Mouse (Mus musculus): ENCODE data around the gene Zfp366. TPM values are rescaled to one million over a fixed set of nuclear protein-coding genes. Genes with fewer than 3 reads are reported as not detected.

Gene Zfp366
- polyA plus RNA-seq, 1 experiment from 2014 or later = 0.14 TPM

- WGBS (ENCODE audit: missing documents) = 40% methylated on average over 3 of the region's 3 CpGs
- Histone ChIP-seq H3K36me3 (ENCODE audit: inconsistent target) (no peaks in the 10 kb centered on the region), H3K27ac (no peak overlapping the region), H3K79me2 (ENCODE audit: inconsistent target) (no peaks in the 10 kb centered on the region), H3K4me3 (ENCODE audit: inconsistent target) (no peak overlapping the region)
Measured at GRCm38 (mm10) chr13:99241984-99242383, 57.4 kb downstream of the Zfp366 start.

DNA sequence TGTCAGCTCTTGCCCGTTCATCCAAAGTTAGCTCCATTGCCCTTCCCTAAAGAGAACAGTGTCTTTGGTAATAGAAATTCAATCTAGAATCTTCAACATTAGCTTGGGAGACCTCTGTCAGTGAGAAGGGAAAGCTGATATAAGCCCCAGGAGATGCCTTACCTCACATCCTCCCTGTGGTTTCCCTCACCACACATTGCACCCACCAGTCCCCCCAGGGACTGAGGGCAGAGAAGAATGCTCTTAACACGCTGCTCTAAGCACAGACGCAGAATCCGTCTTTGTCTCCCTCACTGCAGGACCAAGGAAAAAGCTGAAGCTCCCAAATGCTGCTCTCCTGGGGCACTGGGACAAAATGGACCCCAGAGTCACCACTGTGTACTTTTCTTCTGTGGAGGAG is 58.3 kb downstream of the Zfp366 start:
- WGBS (ENCODE audit: missing documents) = 40% methylated on average over 4 of the region's 4 CpGs
- Histone ChIP-seq H3K27ac (no peak overlapping the region), H3K79me2 (ENCODE audit: inconsistent target) (no peaks in the 10 kb centered on the region), H3K36me3 (ENCODE audit: inconsistent target) (no peaks in the 10 kb centered on the region), H3K4me3 (ENCODE audit: inconsistent target) (no peak overlapping the region)

DNA sequence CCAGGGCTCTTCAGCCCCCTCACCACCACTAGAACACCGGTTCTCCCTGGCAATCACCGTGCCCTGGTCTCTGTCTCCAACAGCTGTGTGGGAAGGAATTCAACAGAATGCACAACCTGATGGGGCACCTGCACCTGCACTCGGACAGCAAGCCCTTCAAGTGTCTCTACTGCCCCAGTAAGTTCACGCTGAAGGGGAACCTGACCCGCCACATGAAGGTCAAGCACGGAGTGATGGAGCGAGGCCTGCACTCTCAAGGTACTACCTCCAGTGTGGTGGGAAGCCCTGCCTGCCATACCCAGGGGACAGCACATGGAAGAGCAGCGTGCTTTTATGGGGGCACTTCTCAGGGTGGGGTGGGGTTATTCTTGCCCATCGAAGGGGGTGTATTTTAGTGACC is 59.2 kb downstream of the Zfp366 start:
- H3K36me3 ChIP-seq (ENCODE audit: inconsistent target) = no peaks in the 10 kb centered on the region
- H3K27ac ChIP-seq = no peak overlapping the region
- no peaks in the 10 kb centered on the region for H3K79me2 ChIP-seq (ENCODE audit: inconsistent target)
- 97% methylated on average over 9 of the region's 9 CpGs for WGBS (ENCODE audit: missing documents)
- no peak overlapping the region for H3K4me3 ChIP-seq (ENCODE audit: inconsistent target)

GRCm38 (mm10) chr13:99244471-99244870 is 59.8 kb downstream of the Zfp366 start:
- Histone ChIP-seq H3K27ac (no peak overlapping the region), H3K36me3 (ENCODE audit: inconsistent target) (no peaks in the 10 kb centered on the region), H3K4me3 (ENCODE audit: inconsistent target) (no peak overlapping the region), H3K79me2 (ENCODE audit: inconsistent target) (no peaks in the 10 kb centered on the region)
- WGBS (ENCODE audit: missing documents) = 84% methylated on average over 6 of the region's 6 CpGs

GRCm38 (mm10) chr13:99244896-99245295 is 60.3 kb downstream of the Zfp366 start:
- 91% methylated on average over 3 of the region's 3 CpGs for WGBS (ENCODE audit: missing documents)
- no peak overlapping the region for H3K27ac ChIP-seq
- H3K4me3 ChIP-seq (ENCODE audit: inconsistent target) = no peak overlapping the region
- no peaks in the 10 kb centered on the region for H3K79me2 ChIP-seq (ENCODE audit: inconsistent target)
- no peaks in the 10 kb centered on the region for H3K36me3 ChIP-seq (ENCODE audit: inconsistent target)

GRCm38 (mm10) chr13:99245916-99246460 is 61.4 kb downstream of the Zfp366 start:
- 94% methylated on average over 21 of the region's 21 CpGs for WGBS (ENCODE audit: missing documents)
- H3K4me3 ChIP-seq (ENCODE audit: inconsistent target) = no peak overlapping the region

DNA sequence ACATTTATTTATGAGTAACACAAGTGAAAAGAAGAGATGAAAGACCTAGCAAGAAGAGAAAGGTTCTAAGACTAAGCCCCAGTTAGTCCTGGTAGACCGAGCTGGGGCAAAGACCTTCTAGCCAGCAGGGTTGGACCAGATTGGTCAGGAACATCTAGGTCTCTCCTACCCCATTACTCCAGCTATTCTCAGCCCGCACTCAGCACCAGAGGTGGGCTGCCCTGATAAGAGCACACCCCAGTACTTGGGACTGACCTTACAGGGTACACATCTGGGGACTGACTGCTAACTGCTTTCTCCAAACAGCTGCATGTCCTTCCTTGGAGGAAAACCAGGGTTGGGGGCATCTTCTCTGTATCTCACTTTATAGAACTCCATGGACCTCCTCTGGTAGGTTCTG is 66.2 kb downstream of the Zfp366 start:
- no peaks in the 10 kb centered on the region for H3K36me3 ChIP-seq (ENCODE audit: inconsistent target)
- 100% methylated on average over 2 of the region's 2 CpGs for WGBS (ENCODE audit: missing documents)
- no peak overlapping the region for H3K27ac ChIP-seq
- no peaks in the 10 kb centered on the region for H3K79me2 ChIP-seq (ENCODE audit: inconsistent target)
- no peak overlapping the region for H3K4me3 ChIP-seq (ENCODE audit: inconsistent target)

More at GRCm38 (mm10) chr13:99245916-99246460, 61.4 kb downstream of the Zfp366 start:
- no peaks in the 10 kb centered on the region for H3K79me2 ChIP-seq (ENCODE audit: inconsistent target)
- no peak overlapping the region for H3K27ac ChIP-seq
- no peaks in the 10 kb centered on the region for H3K36me3 ChIP-seq (ENCODE audit: inconsistent target)

DNA sequence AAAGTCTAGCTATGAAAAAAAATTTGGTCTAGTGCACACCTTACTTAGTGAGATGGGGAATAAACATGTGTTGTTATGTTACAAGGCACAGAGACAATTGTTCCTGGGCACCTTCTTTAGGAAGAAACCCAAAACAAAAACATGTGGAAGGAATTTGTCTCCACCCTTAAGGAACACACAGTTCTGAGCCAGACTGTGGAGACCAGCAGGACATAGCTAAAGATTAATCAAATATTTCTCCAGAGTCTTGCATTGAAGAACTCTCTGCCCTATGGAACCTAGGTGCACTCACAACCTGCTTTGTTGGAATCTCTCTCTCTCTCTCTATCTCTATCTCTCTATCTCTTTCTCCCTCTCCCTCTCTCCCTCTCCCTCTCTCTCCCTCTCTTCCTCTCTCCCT is 69.6 kb downstream of the Zfp366 start:
- Histone ChIP-seq H3K79me2 (ENCODE audit: inconsistent target) (no peaks in the 10 kb centered on the region), H3K27ac (no peak overlapping the region), H3K4me3 (ENCODE audit: inconsistent target) (no peak overlapping the region), H3K36me3 (ENCODE audit: inconsistent target) (no peaks in the 10 kb centered on the region)

DNA sequence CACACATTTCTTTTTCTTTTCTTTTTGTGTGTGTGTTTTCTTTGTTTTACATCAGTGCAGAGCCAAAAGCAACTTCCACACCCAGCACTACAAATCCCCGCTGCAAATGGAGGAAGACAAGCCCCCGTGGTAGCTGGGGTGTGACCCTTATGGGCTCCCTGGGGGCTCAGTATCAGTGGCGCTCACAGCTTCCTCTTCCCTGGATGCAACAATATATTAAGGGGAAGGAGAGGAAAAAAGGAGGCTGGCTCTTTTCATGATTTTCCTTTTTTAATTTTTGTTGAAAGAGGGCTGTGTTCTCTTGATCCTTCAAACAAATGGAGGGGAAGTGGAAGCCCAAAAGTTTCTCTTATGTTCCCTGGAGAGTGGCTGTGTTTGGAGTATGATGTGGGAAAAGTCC is 70.2 kb downstream of the Zfp366 start:
- H3K4me3 ChIP-seq (ENCODE audit: inconsistent target) = no peak overlapping the region
- 21% methylated on average over 3 of the region's 3 CpGs for WGBS (ENCODE audit: missing documents)
- H3K79me2 ChIP-seq (ENCODE audit: inconsistent target) = no peaks in the 10 kb centered on the region
- H3K27ac ChIP-seq = no peak overlapping the region
- H3K36me3 ChIP-seq (ENCODE audit: inconsistent target) = no peaks in the 10 kb centered on the region

DNA sequence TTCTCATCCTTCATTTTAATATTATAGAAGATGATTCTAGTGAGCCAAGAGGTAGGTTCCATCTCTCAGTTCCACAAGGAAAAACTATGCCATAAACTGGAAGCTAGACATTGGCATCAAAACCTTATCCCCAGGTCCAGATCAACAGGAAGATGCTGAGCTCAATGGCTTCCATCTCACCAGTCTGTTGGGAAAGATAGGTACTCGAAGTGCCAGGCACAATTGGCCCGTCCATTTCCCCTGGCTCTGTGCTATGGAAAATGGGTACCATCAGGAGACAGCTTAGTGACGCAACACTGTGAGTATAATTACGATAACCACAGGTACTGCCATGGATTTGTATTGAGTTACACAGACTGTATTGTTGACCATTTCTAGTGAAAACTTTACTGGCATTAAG is 72.3 kb downstream of the Zfp366 start:
- Histone ChIP-seq H3K79me2 (ENCODE audit: inconsistent target) (no peaks in the 10 kb centered on the region), H3K27ac (no peak overlapping the region), H3K36me3 (ENCODE audit: inconsistent target) (no peaks in the 10 kb centered on the region), H3K4me3 (ENCODE audit: inconsistent target) (no peak overlapping the region)
- WGBS (ENCODE audit: missing documents) = 93% methylated on average over 4 of the region's 4 CpGs

DNA sequence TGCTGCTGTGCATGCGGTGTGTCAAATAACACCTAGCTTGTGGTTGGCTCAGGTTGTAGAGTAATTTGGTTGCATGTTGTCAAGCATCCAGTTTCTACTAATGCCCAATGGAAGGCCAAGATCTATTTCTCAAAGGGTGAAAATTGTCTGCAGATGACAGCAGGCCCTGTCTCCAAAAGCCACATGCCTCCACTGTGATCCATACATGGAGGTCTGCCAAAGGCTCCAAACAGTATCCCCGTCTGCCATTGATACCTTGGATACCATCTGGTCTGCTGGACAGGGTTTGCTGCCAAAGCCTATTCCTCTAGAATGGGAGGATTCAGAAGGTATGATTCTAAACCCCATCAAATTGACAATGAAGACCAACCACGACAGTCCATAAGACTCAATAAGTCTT is 74.1 kb downstream of the Zfp366 start:
- Histone ChIP-seq H3K79me2 (ENCODE audit: inconsistent target) (no peaks in the 10 kb centered on the region), H3K4me3 (ENCODE audit: inconsistent target) (no peak overlapping the region), H3K36me3 (ENCODE audit: inconsistent target) (no peaks in the 10 kb centered on the region), H3K27ac (no peak overlapping the region)
- WGBS (ENCODE audit: missing documents) = 97% methylated on average over 3 of the region's 3 CpGs

GRCm38 (mm10) chr13:99259502-99260174 is 75.0 kb downstream of the Zfp366 start:
- WGBS (ENCODE audit: missing documents) = 87% methylated on average over 12 of the region's 15 CpGs
- Histone ChIP-seq H3K4me3 (ENCODE audit: inconsistent target) (no peak overlapping the region), H3K79me2 (ENCODE audit: inconsistent target) (no peaks in the 10 kb centered on the region), H3K27ac (no peak overlapping the region), H3K36me3 (ENCODE audit: inconsistent target) (no peaks in the 10 kb centered on the region)

GRCm38 (mm10) chr13:99262406-99262805 is 77.8 kb downstream of the Zfp366 start:
- no peak overlapping the region for H3K27ac ChIP-seq
- no peaks in the 10 kb centered on the region for H3K36me3 ChIP-seq (ENCODE audit: inconsistent target)
- no peak overlapping the region for H3K4me3 ChIP-seq (ENCODE audit: inconsistent target)
- H3K79me2 ChIP-seq (ENCODE audit: inconsistent target) = no peaks in the 10 kb centered on the region
- 100% methylated on average over 1 of the region's 1 CpGs for whole genome bisulfite sequencing (ENCODE audit: missing documents)

- WGBS (ENCODE audit: missing documents) = 41% methylated on average over 4 of the region's 4 CpGs
- Histone ChIP-seq H3K36me3 (ENCODE audit: inconsistent target) (no peaks in the 10 kb centered on the region), H3K4me3 (ENCODE audit: inconsistent target) (no peak overlapping the region), H3K79me2 (ENCODE audit: inconsistent target) (no peaks in the 10 kb centered on the region), H3K27ac (no peak overlapping the region)
Measured at GRCm38 (mm10) chr13:99263159-99263783, 78.6 kb downstream of the Zfp366 start.

DNA sequence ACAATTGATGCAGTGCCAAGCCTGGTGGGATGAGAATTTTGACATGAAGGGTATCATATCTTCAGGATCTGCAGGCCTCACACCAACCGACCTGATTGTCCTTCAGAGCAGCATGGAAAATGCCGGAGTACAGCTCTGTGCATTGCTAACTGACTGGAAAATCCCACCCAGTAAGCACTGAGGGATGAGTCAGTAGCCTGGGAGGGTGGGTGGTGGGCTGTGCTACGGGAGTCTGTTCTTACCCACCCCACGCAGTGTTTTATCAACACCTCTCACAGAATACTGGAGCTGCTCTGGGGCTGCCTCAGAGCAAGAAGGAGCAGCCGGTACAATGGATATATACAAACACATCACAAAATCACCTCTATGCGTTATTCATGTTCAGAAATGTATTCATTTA is 79.9 kb downstream of the Zfp366 start:
- Histone ChIP-seq H3K36me3 (ENCODE audit: inconsistent target) (no peaks in the 10 kb centered on the region), H3K27ac (no peak overlapping the region), H3K79me2 (ENCODE audit: inconsistent target) (no peaks in the 10 kb centered on the region), H3K4me3 (ENCODE audit: inconsistent target) (no peak overlapping the region)
- 96% methylated on average over 6 of the region's 6 CpGs for WGBS (ENCODE audit: missing documents)
